Mouse (Mus musculus) hindbrain, embryonic 10.5 days (tissue): Measurements from ENCODE around the gene Gm29866. TPM values are rescaled to one million over a fixed set of nuclear protein-coding genes. Genes with fewer than 3 reads are reported as not detected.
"Not testable (repeated sequence)": the region's sequence is repeated elsewhere in the genome, so short reads cannot be mapped to it uniquely, and the experiment has no call there.

Source experiments
- DNase-seq: peaks from one replicate; pipeline ENCODE4 v3.0.0-alpha.2; 2017; ENCODE audit warnings: low spot score
- H3K27ac ChIP-seq: fragments of 300-500 bp; sonication (generic); 2 replicates; pipeline ENCODE4 v1.5.1; 2016; ENCODE audit warnings: mild to moderate bottlenecking, moderate library complexity
- H3K27me3 ChIP-seq: fragments of 300-500 bp; sonication (generic); 2 replicates; pipeline ENCODE4 v1.6.1; 2016; ENCODE audit warnings: mild to moderate bottlenecking; ENCODE audit not compliant: poor library complexity, insufficient read depth, severe bottlenecking
- H3K36me3 ChIP-seq: fragments of 300-500 bp; sonication (generic); 2 replicates; pipeline ENCODE4 v1.6.1; 2016; ENCODE audit warnings: mild to moderate bottlenecking, moderate library complexity
- H3K4me1 ChIP-seq: fragments of 300-500 bp; sonication (generic); replicated peaks from 2 replicates; pipeline ENCODE4 v1.6.1; 2016; ENCODE audit warnings: mild to moderate bottlenecking
- H3K4me3 ChIP-seq: fragments of 300-500 bp; sonication (generic); 2 replicates; pipeline ENCODE4 v1.5.1; 2016; ENCODE audit warnings: mild to moderate bottlenecking, moderate library complexity
- H3K9me3 ChIP-seq: fragments of 300-500 bp; sonication (generic); 2 replicates; pipeline ENCODE4 v1.6.1; 2016; ENCODE audit warnings: mild to moderate bottlenecking, moderate library complexity
- WGBS: fragments of 180-500 bp; shearing (Covaris S2); methylation state at CpG from one replicate; pipeline ENCODE4 v1.1.7; 2016; 5-methylcytosine and 5-hydroxymethylcytosine counted together
- polyA plus RNA-seq: library from polyadenylated mRNA; unstranded; fragments of >200 nt; fragmentation: Nextera tagmentation; extraction: Ambion mirVana; gene quantifications from 2 replicates; pipeline ENCODE4 v1.2.1, GENCODE M21; 2016

Gm29866 gene
- polyA plus RNA-seq = not detected in 2 replicates

DNA sequence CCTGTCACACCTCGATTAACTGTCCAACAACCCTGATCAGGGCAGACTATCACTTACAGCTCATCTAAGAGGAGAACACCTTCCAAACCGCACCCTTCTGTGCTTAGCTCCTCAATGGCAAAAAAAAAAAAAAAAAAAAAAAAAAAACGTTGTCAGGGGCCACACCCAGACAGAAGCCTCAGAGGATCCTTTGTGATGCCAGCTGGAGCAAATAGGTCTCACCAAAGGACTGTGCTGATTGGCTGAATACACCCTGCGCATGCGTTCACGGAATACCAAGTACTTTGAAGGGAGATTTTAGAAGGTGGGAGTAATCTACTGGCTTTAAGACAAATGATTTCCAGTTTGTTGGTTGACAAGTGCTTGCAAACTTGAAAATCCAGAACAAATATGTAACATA lies at the start of gene Gm29866:
Gene Gm29866, minus strand, starts transcription at position 101 of the 400 bp plus-strand sequence.
- H3K4me1 ChIP-seq, H3K27ac ChIP-seq, H3K4me3 ChIP-seq, H3K9me3 ChIP-seq, DNase-seq, H3K27me3 ChIP-seq, H3K36me3 ChIP-seq: not testable (repeated sequence)
- WGBS = no CpG with 5 or more reads among the region's 6 CpGs

Other genes starting within 250 kb of the Gm29866 start
- not detected in 2 replicates for gene Gm20909, start 170.9 kb upstream of the Gm29866 start, polyA plus RNA-seq
- gene Gm20865, start 247.9 kb upstream of the Gm29866 start, polyA plus RNA-seq = not detected in 2 replicates